Mouse (Mus musculus) heart, adult 2 months (tissue): ENCODE data around the gene A530084C06Rik.

Experiments
- CTCF ChIP-seq: fragments of 200-600 bp; IDR thresholded peaks from 2 replicates; pipeline ENCODE4 v1.8.1; 2022; ENCODE audit warnings: antibody characterized with exemption, mild to moderate bottlenecking, moderate library complexity
- EP300 ChIP-seq: fragments of 200-500 bp; IDR thresholded peaks from 2 replicates; pipeline ENCODE4 v1.6.1; 2011; ENCODE audit warnings: low read depth, low read length, control low read depth; ENCODE audit not compliant: insufficient read depth
- POLR2A ChIP-seq: fragments of 200-500 bp; IDR thresholded peaks from 2 replicates; pipeline ENCODE4 v1.6.1; 2011; ENCODE audit warnings: mild to moderate bottlenecking, low read depth, low read length, control low read depth; ENCODE audit not compliant: insufficient read depth

GRCm38 (mm10) chr13:31556964-31557767 lies 2.0 kb downstream of the A530084C06Rik start:
- TF ChIP-seq CTCF (no peak), POLR2A (no peak), EP300 (no peak)
